Mouse (Mus musculus) megakaryocyte progenitor cell, adult 5-6 weeks (primary cell): ENCODE results near the gene Cngb1. TPM values are rescaled to one million over a fixed set of nuclear protein-coding genes. Genes with fewer than 3 reads are reported as not detected.
A peak's percentile ranks its signal among the peaks of the same experiment; 100 is the strongest.

ENCODE experiments used
- ATAC-seq: replicated peaks from 2 replicates; pipeline ENCODE4 v1.8.0; 2016; ENCODE audit warnings: mild to moderate bottlenecking, moderate TSS enrichment, inconsistent platforms; ENCODE audit not compliant: poor library complexity
- total RNA-seq, 2 experiments: library from RNA; stranded (forward) in 1 of 2; stranded (reverse) in 1 of 2; fragments of 157-497, 149-512 nt in 1 of 2; fragments of 200-1000 nt in 1 of 2; gene quantifications; 2 replicates each; pipeline versions ENCODE4 v1.2.3 to v1.2.4; 2015 to 2017

The Cngb1 gene
- total RNA-seq (2015): 6.3 and 9.3 TPM in 2 replicates
- total RNA-seq (2017): 2.8 and 3.0 TPM in 2 replicates

- no peak for ATAC-seq
These were observed at the start of gene Cngb1 for GRCm38 (mm10) chr8:95306431-95306830. Gene Cngb1, minus strand, starts transcription at chr8:95306585.

- ATAC-seq: no peak
These were observed 48.2 kb upstream of the Cngb1 start for GRCm38 (mm10) chr8:95354606-95355005.

GRCm38 (mm10) chr8:95352871-95353866 lies 46.8 kb upstream of the Cngb1 start:
- ATAC-seq: peak; percentile 24; the same call in 1 of the 2 replicates

GRCm38 (mm10) chr8:95352151-95352870 lies 45.9 kb upstream of the Cngb1 start, which contains the start of gene Mmp15:
Gene Mmp15, plus strand, starts transcription at chr8:95352268.
- ATAC-seq: peak; percentile 12; the same call in 1 of the 2 replicates

GRCm38 (mm10) chr8:95351461-95351860 lies 45.1 kb upstream of the Cngb1 start:
- no peak for ATAC-seq

- ATAC-seq: peak; percentile 24; the same call in 1 of the 2 replicates
These were observed 42.6 kb upstream of the Cngb1 start for GRCm38 (mm10) chr8:95348811-95349630.

- no peak for ATAC-seq
These were observed 42.0 kb upstream of the Cngb1 start for GRCm38 (mm10) chr8:95348356-95348755.

- ATAC-seq: peak; percentile 73
These were observed 40.5 kb upstream of the Cngb1 start for GRCm38 (mm10) chr8:95346643-95347545.

- no peak for ATAC-seq
These were observed 38.3 kb upstream of the Cngb1 start for GRCm38 (mm10) chr8:95344668-95345067.

GRCm38 (mm10) chr8:95341721-95342120 lies 35.3 kb upstream of the Cngb1 start:
- ATAC-seq: no peak

GRCm38 (mm10) chr8:95336363-95336762 lies 30.0 kb upstream of the Cngb1 start:
- no peak for ATAC-seq

GRCm38 (mm10) chr8:95335706-95336105 lies 29.3 kb upstream of the Cngb1 start:
- ATAC-seq: peak; percentile 18; the same call in 1 of the 2 replicates

GRCm38 (mm10) chr8:95332437-95333199 lies 26.2 kb upstream of the Cngb1 start:
- no peak for ATAC-seq

- peak; percentile 85 for ATAC-seq
These were observed 25.5 kb upstream of the Cngb1 start, which contains the start of the genes Zfp319 and Usb1 for GRCm38 (mm10) chr8:95331720-95332436. Gene Zfp319, minus strand, starts transcription at chr8:95331950. Gene Usb1, plus strand, starts transcription at chr8:95332284.

- ATAC-seq: peak; percentile 25
These were observed 24.9 kb upstream of the Cngb1 start for GRCm38 (mm10) chr8:95331156-95331719.

GRCm38 (mm10) chr8:95330367-95330766 lies 24.0 kb upstream of the Cngb1 start:
- ATAC-seq: no peak

GRCm38 (mm10) chr8:95327866-95328465 lies 21.6 kb upstream of the Cngb1 start:
- ATAC-seq: no peak
